Mouse (Mus musculus) forebrain, embryonic 14.5 days (tissue): Measurements from ENCODE around the gene Mbnl1. TPM values are rescaled to one million over a fixed set of nuclear protein-coding genes. Genes with fewer than 3 reads are reported as not detected.

Source experiments
- ATAC-seq: fragments of 200-750 bp; cut with Nextera tagmentation; 2 replicates; pipeline ENCODE4 v1.8.0; 2017; ENCODE audit warnings: mild to moderate bottlenecking, moderate library complexity
- DNase-seq: peaks from one replicate; pipeline ENCODE4 v3.0.0-alpha.2; 2015; ENCODE audit warnings: low spot score
- H3K27ac ChIP-seq: fragments of 300-500 bp; sonication (generic); 2 replicates; pipeline ENCODE4 v1.5.1; 2014; ENCODE audit warnings: low read depth, mild to moderate bottlenecking, control low read depth, low read length, moderate library complexity
- H3K27me3 ChIP-seq: fragments of 300-500 bp; sonication (generic); replicated peaks from 2 replicates; pipeline ENCODE4 v1.6.1; 2014; ENCODE audit warnings: low read length, control low read depth, mixed read lengths; ENCODE audit not compliant: control insufficient read depth, insufficient read depth
- H3K36me3 ChIP-seq: fragments of 300-500 bp; sonication (generic); 2 replicates; pipeline ENCODE4 v1.6.1; 2014; ENCODE audit warnings: low read length, control low read depth; ENCODE audit not compliant: control insufficient read depth, insufficient read depth
- H3K4me1 ChIP-seq: fragments of 300-500 bp; sonication (generic); 2 replicates; pipeline ENCODE4 v1.6.1; 2014; ENCODE audit warnings: antibody characterized with exemption, low read length, control low read depth; ENCODE audit not compliant: control insufficient read depth, insufficient read depth
- H3K4me2 ChIP-seq: fragments of 300-500 bp; sonication (generic); 2 replicates; pipeline ENCODE4 v1.6.1; 2014; ENCODE audit warnings: mild to moderate bottlenecking, control low read depth, low read length
- H3K4me3 ChIP-seq: fragments of 300-500 bp; sonication (generic); 2 replicates; pipeline ENCODE4 v1.5.1; 2014; ENCODE audit warnings: low read depth, low read length, control low read depth
- H3K9ac ChIP-seq: fragments of 300-500 bp; sonication (generic); 2 replicates; pipeline ENCODE4 v1.6.1; 2014; ENCODE audit warnings: mild to moderate bottlenecking, low read length, control low read depth, moderate library complexity
- H3K9me3 ChIP-seq: fragments of 300-500 bp; sonication (generic); replicated peaks from 2 replicates; pipeline ENCODE4 v1.6.1; 2016; ENCODE audit warnings: low read length, control low read depth, mixed read lengths; ENCODE audit not compliant: control insufficient read depth
- WGBS: fragments of 180-500 bp; shearing (Covaris S2); extraction: QIAGEN DNeasy Blood & Tissue Kit; methylation state at CpG from one replicate; pipeline ENCODE4 v1.1.7; 2014; 5-methylcytosine and 5-hydroxymethylcytosine counted together
- polyA plus RNA-seq: library from polyadenylated mRNA; unstranded; fragments of >200 nt; fragmentation: Nextera tagmentation; extraction: Ambion mirVana; gene quantifications from 2 replicates; pipeline ENCODE4 v1.2.1, GENCODE M21; 2014

Gene Mbnl1
- polyA plus RNA-seq, 1 experiment from 2014 or later = 43.9 TPM

DNA sequence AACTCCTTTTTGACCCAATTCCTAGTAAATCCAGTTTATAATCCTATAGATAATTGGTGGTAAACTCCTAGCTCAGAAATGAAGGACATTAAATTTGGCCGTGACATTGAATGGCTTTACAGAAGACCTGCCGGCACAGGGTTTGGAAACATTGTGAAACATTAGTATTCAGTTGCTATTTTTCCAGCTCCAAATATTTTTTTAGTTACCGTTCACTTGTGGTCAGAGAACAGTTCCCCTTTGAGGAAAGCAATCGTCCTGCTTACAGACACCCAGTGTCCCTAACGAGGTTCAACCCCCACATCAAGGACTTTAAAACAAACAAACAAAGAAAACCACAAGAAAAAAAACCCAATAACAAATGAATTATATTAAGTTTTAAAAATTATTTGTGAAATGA lies 58.7 kb downstream of the Mbnl1 start:
- Histone ChIP-seq H3K27me3 (no peaks in the 10 kb centered on the region), H3K4me2 (peak overlapping the region; percentile 0; the same call in 1 of the 2 replicates), H3K4me1 (peaks cover 24% of the 10 kb centered on the region), H3K4me3 (no peak overlapping the region), H3K27ac (no peak overlapping the region), H3K9ac (peak overlapping the region; percentile 13; the same call in 1 of the 2 replicates), H3K36me3 (no peaks in the 10 kb centered on the region), H3K9me3 (no peaks in the 10 kb centered on the region)
- DNase-seq = no peak
- ATAC-seq = no peak
- WGBS = 23% methylated on average over 5 of the region's 5 CpGs

- H3K9ac ChIP-seq = no peak overlapping the region
- no peak overlapping the region for H3K4me2 ChIP-seq
- no peaks in the 10 kb centered on the region for H3K27me3 ChIP-seq
- no peak overlapping the region for H3K27ac ChIP-seq
- H3K9me3 ChIP-seq = no peaks in the 10 kb centered on the region
- H3K36me3 ChIP-seq = no peaks in the 10 kb centered on the region
- no peak for ATAC-seq
- WGBS = 50% methylated on average over 2 of the region's 2 CpGs
- peaks cover 24% of the 10 kb centered on the region for H3K4me1 ChIP-seq
- DNase-seq = no peak
- no peak overlapping the region for H3K4me3 ChIP-seq
Measured at GRCm38 (mm10) chr3:60531826-60532225, 59.2 kb downstream of the Mbnl1 start.

GRCm38 (mm10) chr3:60535224-60535623 lies 62.6 kb downstream of the Mbnl1 start:
- no peak overlapping the region for H3K4me2 ChIP-seq
- no peaks in the 10 kb centered on the region for H3K36me3 ChIP-seq
- DNase-seq (no peak), ATAC-seq (no peak)
- no peak overlapping the region for H3K4me3 ChIP-seq
- no peaks in the 10 kb centered on the region for H3K9me3 ChIP-seq
- H3K27me3 ChIP-seq = no peaks in the 10 kb centered on the region
- no peak overlapping the region for H3K9ac ChIP-seq
- WGBS = 27% methylated on average over 3 of the region's 3 CpGs
- peaks cover 13% of the 10 kb centered on the region for H3K4me1 ChIP-seq
- no peak overlapping the region for H3K27ac ChIP-seq

DNA sequence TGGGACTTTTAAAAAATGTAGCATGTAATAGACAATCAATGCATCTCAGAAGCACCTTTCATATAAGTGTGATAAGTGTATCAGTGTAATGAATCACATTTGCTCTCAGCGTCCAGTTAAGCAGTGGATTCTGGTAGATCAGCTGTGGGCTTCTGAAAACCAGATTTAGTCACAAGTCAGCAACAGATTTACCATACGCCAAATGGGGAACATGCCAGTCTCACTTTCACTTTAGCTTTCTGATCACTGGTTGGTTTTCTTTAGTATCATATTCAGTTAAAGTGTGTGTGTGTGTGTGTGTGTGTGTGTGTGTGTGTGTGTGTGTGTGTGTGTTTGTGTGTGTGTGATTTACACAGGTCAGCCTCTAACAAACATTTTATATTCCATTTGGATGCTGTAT lies 64.4 kb downstream of the Mbnl1 start:
- DNase-seq = no peak
- 92% methylated on average over 2 of the region's 2 CpGs for WGBS

GRCm38 (mm10) chr3:60538214-60538971 lies 65.8 kb downstream of the Mbnl1 start:
- no peaks in the 10 kb centered on the region for H3K9me3 ChIP-seq
- H3K36me3 ChIP-seq = no peaks in the 10 kb centered on the region
- 85% methylated on average over 3 of the region's 3 CpGs for WGBS
- ATAC-seq (no peak), DNase-seq (no peak)
- no peak overlapping the region for H3K4me3 ChIP-seq
- H3K27ac ChIP-seq = no peak overlapping the region
- no peaks in the 10 kb centered on the region for H3K27me3 ChIP-seq
- no peak overlapping the region for H3K9ac ChIP-seq
- H3K4me2 ChIP-seq = no peak overlapping the region
- H3K4me1 ChIP-seq = no peaks in the 10 kb centered on the region

More for the DNA sequence above, 64.4 kb downstream of the Mbnl1 start:
- Histone ChIP-seq H3K9me3 (no peaks in the 10 kb centered on the region), H3K4me2 (no peak overlapping the region), H3K4me3 (no peak overlapping the region), H3K36me3 (no peaks in the 10 kb centered on the region), H3K27me3 (no peaks in the 10 kb centered on the region), H3K27ac (no peak overlapping the region), H3K9ac (no peak overlapping the region), H3K4me1 (peaks cover 2% of the 10 kb centered on the region; the same call in 1 of the 2 replicates)
- ATAC-seq = no peak

GRCm38 (mm10) chr3:60541121-60541520 lies 68.5 kb downstream of the Mbnl1 start:
- H3K9me3 ChIP-seq = no peaks in the 10 kb centered on the region
- H3K4me2 ChIP-seq = no peak overlapping the region
- no peak overlapping the region for H3K27ac ChIP-seq
- WGBS = 87% methylated on average over 4 of the region's 4 CpGs
- no peaks in the 10 kb centered on the region for H3K4me1 ChIP-seq
- ATAC-seq (no peak), DNase-seq (no peak)
- no peak overlapping the region for H3K9ac ChIP-seq
- no peak overlapping the region for H3K4me3 ChIP-seq
- H3K27me3 ChIP-seq = no peaks in the 10 kb centered on the region
- no peaks in the 10 kb centered on the region for H3K36me3 ChIP-seq

DNA sequence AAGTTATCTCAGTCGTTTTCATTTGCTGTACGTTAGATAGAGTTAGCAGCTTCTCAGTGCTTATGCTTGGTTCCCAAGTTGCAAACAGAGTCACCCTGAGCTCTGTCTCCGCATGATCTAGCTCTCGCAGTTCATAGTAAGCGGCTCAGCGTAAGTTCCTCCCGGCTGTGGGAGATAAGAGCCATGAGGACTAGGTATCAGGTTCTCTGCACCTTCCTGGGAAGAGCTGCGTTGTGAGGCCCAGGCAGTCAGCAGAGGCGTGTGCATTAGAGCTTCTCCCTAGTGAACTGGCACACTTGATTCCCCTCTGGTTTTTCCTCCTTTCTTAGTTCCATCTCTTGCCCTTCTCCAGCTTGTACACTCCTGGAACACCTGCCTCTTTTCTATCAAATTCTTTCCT lies 73.6 kb downstream of the Mbnl1 start:
- H3K4me2 ChIP-seq = no peak overlapping the region
- 82% methylated on average over 9 of the region's 9 CpGs for WGBS
- DNase-seq = no peak
- H3K9me3 ChIP-seq = no peaks in the 10 kb centered on the region
- no peaks in the 10 kb centered on the region for H3K27me3 ChIP-seq
- no peaks in the 10 kb centered on the region for H3K36me3 ChIP-seq
- no peaks in the 10 kb centered on the region for H3K4me1 ChIP-seq
- no peak overlapping the region for H3K9ac ChIP-seq
- no peak overlapping the region for H3K4me3 ChIP-seq
- H3K27ac ChIP-seq = no peak overlapping the region
- ATAC-seq = no peak

DNA sequence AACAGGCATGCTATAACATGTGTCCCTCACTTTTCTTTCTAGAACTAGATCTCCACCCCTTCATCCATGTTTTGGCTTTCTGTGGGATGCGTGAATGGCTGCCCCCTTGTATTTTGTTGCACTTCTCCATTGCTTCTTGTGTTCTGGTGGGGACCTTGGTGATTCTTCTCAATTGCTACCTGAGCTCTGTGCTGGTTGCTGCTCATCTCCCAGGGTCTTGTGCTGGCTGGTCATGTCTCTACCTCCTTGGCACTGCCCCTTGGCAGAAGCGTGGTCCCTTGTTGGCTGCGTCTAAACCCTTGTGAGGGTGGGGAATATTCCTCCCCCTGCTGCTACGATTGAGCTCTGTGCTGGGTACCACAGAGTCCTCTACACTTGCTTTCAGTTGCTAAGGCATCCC lies 74.3 kb downstream of the Mbnl1 start:
- Histone ChIP-seq H3K36me3 (no peaks in the 10 kb centered on the region), H3K9me3 (no peaks in the 10 kb centered on the region), H3K4me1 (no peaks in the 10 kb centered on the region), H3K4me3 (no peak overlapping the region), H3K27me3 (no peaks in the 10 kb centered on the region), H3K27ac (no peak overlapping the region), H3K9ac (no peak overlapping the region), H3K4me2 (no peak overlapping the region)
- 95% methylated on average over 4 of the region's 4 CpGs for WGBS
- ATAC-seq (no peak), DNase-seq (no peak)

DNA sequence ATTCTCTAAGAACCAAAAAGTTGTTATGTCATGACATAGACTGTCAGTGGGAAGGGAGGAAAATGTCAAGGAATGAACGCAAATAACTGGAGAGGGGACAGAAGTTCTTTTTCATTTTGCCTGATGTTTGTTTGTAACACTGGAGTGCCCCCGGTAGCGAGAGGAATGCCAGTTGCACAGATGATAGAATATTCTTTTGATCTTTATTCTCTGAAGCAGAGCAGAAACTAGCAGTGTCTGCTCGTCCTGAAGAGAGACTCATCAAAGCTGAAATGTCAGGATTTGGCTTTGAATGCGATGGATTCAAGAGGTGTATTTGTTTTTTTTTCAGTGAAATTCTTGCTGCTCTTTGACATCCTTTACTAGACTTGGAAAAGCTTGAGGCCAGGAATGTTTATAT lies 77.9 kb downstream of the Mbnl1 start:
- no peak overlapping the region for H3K9ac ChIP-seq
- DNase-seq = no peak
- H3K36me3 ChIP-seq = no peaks in the 10 kb centered on the region
- H3K4me1 ChIP-seq = no peaks in the 10 kb centered on the region
- no peak overlapping the region for H3K4me2 ChIP-seq
- no peak overlapping the region for H3K27ac ChIP-seq
- ATAC-seq = no peak
- no peaks in the 10 kb centered on the region for H3K27me3 ChIP-seq
- H3K4me3 ChIP-seq = no peak overlapping the region
- 68% methylated on average over 5 of the region's 5 CpGs for WGBS
- H3K9me3 ChIP-seq = no peaks in the 10 kb centered on the region
